Comparison of ENCODE assay signal across 19 mouse cellular contexts in genomic region chr1:107900449-107900848, GRCm38 (mm10).
DNase-seq lines count a peak whose midpoint lies in the region; ATAC-seq lines count a peak whose summit lies in the region.
"Had no signal": no experiment of that assay in that cellular context is flagged by ENCODE, and none has a peak within 500 bp of the region (broad histone marks: within the 10 kb centered on the region; RNA-seq: fewer than 3 reads in every experiment).

No protein-coding gene starts in this region.

- no peak for DNase-seq in left cerebral cortex, postnatal 4 days
- no peak for DNase-seq in heart, adult 8-10 months (ENCODE audit: low spot score)
- DNase-seq: gastrocnemius, postnatal 14 days; heart, postnatal 10 days; layer of hippocampus, postnatal 36 days; lung, adult 2 months; lung, postnatal 4 days; right cerebral cortex, postnatal 4 days; thymus, postnatal 14 days had no signal

- 0 out of 2 replicates have a peak overlapping the region, but pooled peaks have one; percentile 3 for H3K27ac ChIP-seq in forebrain, embryonic 15.5 days (replicated peaks)
- no peak overlapping the region for H3K27ac ChIP-seq in forebrain, embryonic 16.5 days (ENCODE audit: low read length)
- H3K27ac ChIP-seq in midbrain, embryonic 12.5 days (replicated peaks) = no peak overlapping the region
- H3K27ac ChIP-seq in midbrain, embryonic 16.5 days (ENCODE audit: low read length) = no peak overlapping the region
- no peak overlapping the region for H3K27ac ChIP-seq in hindbrain, embryonic 16.5 days (ENCODE audit: low read depth, low read length)
- no peak overlapping the region for H3K27ac ChIP-seq in neural tube, embryonic 13.5 days (replicated peaks)
- H3K27ac ChIP-seq: heart, embryonic 10.5 days; midbrain, embryonic 10.5 days had no signal

- WGBS in forebrain, embryonic 15.5 days = 50% methylated on average over 2 of the region's 2 CpGs
- 55% methylated on average over 2 of the region's 2 CpGs for WGBS in forebrain, embryonic 16.5 days
- 31% methylated on average over 2 of the region's 2 CpGs for WGBS in midbrain, embryonic 12.5 days
- WGBS in midbrain, embryonic 16.5 days = 35% methylated on average over 2 of the region's 2 CpGs
- WGBS in hindbrain, embryonic 16.5 days = 18% methylated on average over 2 of the region's 2 CpGs
- 29% methylated on average over 2 of the region's 2 CpGs for WGBS in neural tube, embryonic 13.5 days

- no peaks in the 10 kb centered on the region for H3K27me3 ChIP-seq in forebrain, embryonic 15.5 days
- H3K27me3 ChIP-seq in forebrain, embryonic 16.5 days (replicated peaks; ENCODE audit: control insufficient read depth, insufficient read depth, low read length) = no peaks in the 10 kb centered on the region
- no peaks in the 10 kb centered on the region for H3K27me3 ChIP-seq in midbrain, embryonic 12.5 days
- no peaks in the 10 kb centered on the region for H3K27me3 ChIP-seq in midbrain, embryonic 16.5 days (ENCODE audit: control insufficient read depth, insufficient read depth, low read depth, low read length)
- no peaks in the 10 kb centered on the region for H3K27me3 ChIP-seq in hindbrain, embryonic 16.5 days (replicated peaks; ENCODE audit: control insufficient read depth, insufficient read depth, low read length)
- H3K27me3 ChIP-seq in neural tube, embryonic 13.5 days = no peaks in the 10 kb centered on the region

- H3K9ac ChIP-seq in forebrain, embryonic 15.5 days (replicated peaks) = no peak overlapping the region
- no peak overlapping the region for H3K9ac ChIP-seq in forebrain, embryonic 16.5 days (replicated peaks; ENCODE audit: low read depth, low read length)
- H3K9ac ChIP-seq in midbrain, embryonic 12.5 days (replicated peaks) = no peak overlapping the region
- no peak overlapping the region for H3K9ac ChIP-seq in midbrain, embryonic 16.5 days (ENCODE audit: low read depth, low read length)
- H3K9ac ChIP-seq in hindbrain, embryonic 16.5 days (ENCODE audit: low read depth, low read length) = no peak overlapping the region
- H3K9ac ChIP-seq in neural tube, embryonic 13.5 days = no peak overlapping the region

- H3K4me1 ChIP-seq in forebrain, embryonic 15.5 days = peaks cover 11% of the 10 kb centered on the region
- peaks cover 3% of the 10 kb centered on the region for H3K4me1 ChIP-seq in forebrain, embryonic 16.5 days (replicated peaks; ENCODE audit: control insufficient read depth, insufficient read depth, low read length)
- H3K4me1 ChIP-seq in midbrain, embryonic 12.5 days = 0 out of 2 replicates have a peak, but pooled peaks cover 4% of the 10 kb centered on the region
- H3K4me1 ChIP-seq in midbrain, embryonic 16.5 days (ENCODE audit: control insufficient read depth, insufficient read depth, low read length) = peaks cover 6% of the 10 kb centered on the region
- H3K4me1 ChIP-seq in hindbrain, embryonic 16.5 days (ENCODE audit: control insufficient read depth, insufficient read depth, low read depth, low read length) = no peaks in the 10 kb centered on the region
- no peaks in the 10 kb centered on the region for H3K4me1 ChIP-seq in neural tube, embryonic 13.5 days (replicated peaks)
- H3K4me1 ChIP-seq: heart, embryonic 10.5 days had no signal

- H3K4me2 ChIP-seq in forebrain, embryonic 15.5 days (replicated peaks) = no peak overlapping the region
- no peak overlapping the region for H3K4me2 ChIP-seq in forebrain, embryonic 16.5 days (ENCODE audit: low read length)
- no peak overlapping the region for H3K4me2 ChIP-seq in midbrain, embryonic 12.5 days (replicated peaks)
- H3K4me2 ChIP-seq in midbrain, embryonic 16.5 days (ENCODE audit: low read length) = no peak overlapping the region
- H3K4me2 ChIP-seq in hindbrain, embryonic 16.5 days (ENCODE audit: low read length) = no peak overlapping the region
- H3K4me2 ChIP-seq in neural tube, embryonic 13.5 days = no peak overlapping the region
- H3K4me2 ChIP-seq: liver, embryonic 11.5 days had no signal

- intact Hi-C loops in left cerebral cortex, postnatal 4 days (cut with DNase I) = no loop called here

- ATAC-seq in forebrain, embryonic 15.5 days (replicated peaks) = no peak
- ATAC-seq in forebrain, embryonic 16.5 days = no peak
- 0 out of 2 replicates have a peak, but pooled peaks have one; percentile 68 for ATAC-seq in midbrain, embryonic 12.5 days (ENCODE audit: low FRiP score, low read depth)
- no peak for ATAC-seq in midbrain, embryonic 16.5 days
- peak; percentile 37; the same call in 1 of the 2 replicates for ATAC-seq in hindbrain, embryonic 16.5 days
- ATAC-seq in neural tube, embryonic 13.5 days (ENCODE audit: low read depth) = 0 out of 2 replicates have a peak, but pooled peaks have one; percentile 27

- H3K9me3 ChIP-seq in forebrain, embryonic 15.5 days = no peaks in the 10 kb centered on the region
- no peaks in the 10 kb centered on the region for H3K9me3 ChIP-seq in forebrain, embryonic 16.5 days (ENCODE audit: control insufficient read depth, low read length)
- no peaks in the 10 kb centered on the region for H3K9me3 ChIP-seq in midbrain, embryonic 12.5 days
- H3K9me3 ChIP-seq in midbrain, embryonic 16.5 days (replicated peaks; ENCODE audit: control insufficient read depth, low read length, poor library complexity, severe bottlenecking) = no peaks in the 10 kb centered on the region
- no peaks in the 10 kb centered on the region for H3K9me3 ChIP-seq in hindbrain, embryonic 16.5 days (ENCODE audit: control insufficient read depth, low read length)
- no peaks in the 10 kb centered on the region for H3K9me3 ChIP-seq in neural tube, embryonic 13.5 days
- H3K9me3 ChIP-seq: heart, embryonic 10.5 days; midbrain, embryonic 10.5 days had no signal

- no peaks in the 10 kb centered on the region for H3K36me3 ChIP-seq in forebrain, embryonic 15.5 days
- H3K36me3 ChIP-seq in forebrain, embryonic 16.5 days (ENCODE audit: control insufficient read depth, insufficient read depth) = no peaks in the 10 kb centered on the region
- no peaks in the 10 kb centered on the region for H3K36me3 ChIP-seq in midbrain, embryonic 12.5 days
- H3K36me3 ChIP-seq in midbrain, embryonic 16.5 days (ENCODE audit: control insufficient read depth, insufficient read depth, low read length) = no peaks in the 10 kb centered on the region
- no peaks in the 10 kb centered on the region for H3K36me3 ChIP-seq in hindbrain, embryonic 16.5 days (ENCODE audit: control insufficient read depth, insufficient read depth, low read length)
- no peaks in the 10 kb centered on the region for H3K36me3 ChIP-seq in neural tube, embryonic 13.5 days
- H3K36me3 ChIP-seq: heart, embryonic 10.5 days; midbrain, embryonic 10.5 days had no signal

- no peak overlapping the region for H3K4me3 ChIP-seq in forebrain, embryonic 15.5 days
- H3K4me3 ChIP-seq in forebrain, embryonic 16.5 days (replicated peaks; ENCODE audit: low read length) = no peak overlapping the region
- H3K4me3 ChIP-seq in midbrain, embryonic 12.5 days = no peak overlapping the region
- no peak overlapping the region for H3K4me3 ChIP-seq in midbrain, embryonic 16.5 days (ENCODE audit: low read depth, low read length)
- H3K4me3 ChIP-seq in hindbrain, embryonic 16.5 days (ENCODE audit: low read length) = no peak overlapping the region
- H3K4me3 ChIP-seq in neural tube, embryonic 13.5 days = no peak overlapping the region
- H3K4me3 ChIP-seq: erythroblast, embryonic 14.5 days; heart, embryonic 10.5 days; midbrain, embryonic 10.5 days had no signal

Comparison
In these comparisons a context has a peak if more than half of its experiments do, and no peak if none do; other contexts are left out.
1. ATAC-seq: peak in midbrain, embryonic 12.5 days (single experiment), hindbrain, embryonic 16.5 days (single experiment) and neural tube, embryonic 13.5 days (single experiment); none in forebrain, embryonic 15.5 days (single experiment), forebrain, embryonic 16.5 days (single experiment) and midbrain, embryonic 16.5 days (single experiment).